Mouse (Mus musculus): ENCODE data around the gene Nell2.

GRCm38 (mm10) chr15:95422226-95422950 is 106.0 kb downstream of the Nell2 start:
- TF ChIP-seq CTCF (IDR thresholded peaks at IDR 0.05; ENCODE audit: insufficient read depth, low read length) (no peak), POLR2A (IDR thresholded peaks at IDR 0.05; ENCODE audit: borderline replicate concordance, extremely low read depth, low read depth, low read length) (no peak)
